Mouse (Mus musculus): ENCODE data around the gene Padi1.

- TF ChIP-seq CTCF (conservative IDR thresholded peaks at IDR 0.05; ENCODE audit: low read length): no peak
- TF ChIP-seq NANOG (IDR thresholded peaks at IDR 0.05; ENCODE audit: borderline replicate concordance, low read length): no peak
- TF ChIP-seq POU5F1 (IDR thresholded peaks at IDR 0.05; ENCODE audit: borderline replicate concordance, low read length): no peak
Measured at GRCm38 (mm10) chr4:140877441-140877840, 31.9 kb upstream of the Padi1 start.
